Mouse (Mus musculus) stomach, embryonic 14.5 days (tissue): ENCODE results near the gene Accsl. TPM values are rescaled to one million over a fixed set of nuclear protein-coding genes. Genes with fewer than 3 reads are reported as not detected.
A peak's percentile ranks its signal among the peaks of the same experiment; 100 is the strongest.

ENCODE experiments used
- ATAC-seq: fragments of 200-750 bp; cut with Nextera tagmentation; 2 replicates; pipeline ENCODE4 v1.8.0; 2017; ENCODE audit warnings: low read depth, moderate TSS enrichment; ENCODE audit not compliant: insufficient number of reproducible peaks, insufficient read depth, low FRiP score
- H3K27ac ChIP-seq: fragments of 300-500 bp; sonication (generic); 2 replicates; pipeline ENCODE4 v1.5.1; 2014; ENCODE audit warnings: mild to moderate bottlenecking, low read length, moderate library complexity, mixed read lengths
- H3K27me3 ChIP-seq: fragments of 300-500 bp; sonication (generic); 2 replicates; pipeline ENCODE4 v1.6.1; 2014; ENCODE audit warnings: low read length, control low read depth, mixed read lengths; ENCODE audit not compliant: control insufficient read depth, insufficient read depth
- H3K36me3 ChIP-seq: fragments of 300-500 bp; sonication (generic); 2 replicates; pipeline ENCODE4 v1.6.1; 2014; ENCODE audit warnings: mild to moderate bottlenecking, control low read depth, low read length, moderate library complexity, mixed read lengths; ENCODE audit not compliant: control insufficient read depth, insufficient read depth
- H3K4me1 ChIP-seq: fragments of 300-500 bp; sonication (generic); 2 replicates; pipeline ENCODE4 v1.6.1; 2014; ENCODE audit warnings: low read length, control low read depth, mixed read lengths; ENCODE audit not compliant: control insufficient read depth, insufficient read depth
- H3K4me2 ChIP-seq: fragments of 300-500 bp; sonication (generic); replicated peaks from 2 replicates; pipeline ENCODE4 v1.6.1; 2014; ENCODE audit warnings: low read depth, low read length, control low read depth
- H3K4me3 ChIP-seq: fragments of 300-500 bp; sonication (generic); 2 replicates; pipeline ENCODE4 v1.5.1; 2014; ENCODE audit warnings: low read depth, low read length, control low read depth
- H3K9ac ChIP-seq: fragments of 300-500 bp; sonication (generic); replicated peaks from 2 replicates; pipeline ENCODE4 v1.6.1; 2014; ENCODE audit warnings: low read depth, mild to moderate bottlenecking, control low read depth, low read length, moderate library complexity, mixed read lengths
- H3K9me3 ChIP-seq: fragments of 300-500 bp; sonication (generic); 2 replicates; pipeline ENCODE4 v1.6.1; 2016; ENCODE audit warnings: low read depth, low read length, control low read depth; ENCODE audit not compliant: control insufficient read depth
- WGBS: fragments of 180-500 bp; shearing (Covaris S2); extraction: QIAGEN DNeasy Blood & Tissue Kit; methylation state at CpG from one replicate; pipeline ENCODE4 v1.1.7; 2014; 5-methylcytosine and 5-hydroxymethylcytosine counted together
- polyA plus RNA-seq: library from polyadenylated mRNA; unstranded; fragments of >200 nt; fragmentation: Nextera tagmentation; extraction: Ambion mirVana; gene quantifications from 2 replicates; pipeline ENCODE4 v1.2.1, GENCODE M21; 2014

Gene Accsl
- polyA plus RNA-seq, 1 experiment from 2014 or later = 0.51 TPM

DNA sequence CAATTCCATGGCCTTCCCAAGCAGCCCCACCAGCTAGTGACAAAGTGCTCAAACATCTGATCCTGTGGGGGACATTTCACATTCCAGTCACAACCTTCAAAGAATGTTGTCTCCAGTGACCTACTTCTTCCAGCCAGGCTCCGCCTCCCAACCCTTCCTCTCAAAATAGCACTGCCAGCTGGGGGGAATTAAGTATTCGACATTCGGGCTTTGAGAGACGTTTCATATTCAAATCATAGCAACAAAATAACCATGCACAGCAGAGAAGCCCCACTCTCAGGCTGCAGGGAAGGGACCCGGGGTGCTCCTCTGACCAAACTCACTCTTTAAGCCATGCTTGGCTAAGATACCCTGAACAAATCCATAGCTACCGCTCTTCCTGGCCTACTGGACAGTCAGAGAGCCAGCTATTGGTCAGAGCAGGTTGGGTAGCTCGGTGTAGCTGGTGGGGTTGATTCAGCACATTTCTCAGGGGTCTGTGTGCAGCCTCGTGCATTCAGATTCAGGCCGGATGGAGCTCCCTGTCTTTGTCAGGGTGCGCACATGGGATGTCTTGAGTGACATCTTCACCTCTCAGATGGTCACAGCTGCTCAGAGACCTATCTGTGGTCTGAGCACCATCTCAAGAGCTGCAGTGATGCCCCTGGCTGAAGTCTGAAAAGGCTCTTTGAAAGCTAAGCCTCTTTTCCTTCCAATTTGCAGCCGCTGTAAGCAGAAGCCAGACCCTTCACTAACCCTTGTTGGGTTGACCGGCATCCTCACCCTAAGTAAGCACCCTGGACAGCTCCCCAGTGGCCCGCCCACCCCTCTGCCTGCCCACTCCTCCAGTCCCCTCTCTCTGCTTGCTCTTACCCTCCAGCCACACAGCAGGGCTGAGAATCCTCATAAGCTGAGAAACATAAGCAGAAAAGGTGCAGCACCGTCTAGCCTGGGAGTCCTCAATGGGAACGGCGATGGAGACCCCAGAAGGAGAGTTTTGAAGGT lies 30.7 kb upstream of the Accsl start:
- Histone ChIP-seq H3K36me3 (no peaks in the 10 kb centered on the region), H3K9ac (no peak overlapping the region), H3K4me3 (no peak overlapping the region), H3K27me3 (no peaks in the 10 kb centered on the region), H3K4me2 (no peak overlapping the region), H3K9me3 (no peaks in the 10 kb centered on the region), H3K4me1 (no peaks in the 10 kb centered on the region), H3K27ac (no peak overlapping the region)
- 47% methylated on average over 16 of the region's 16 CpGs for WGBS
- ATAC-seq = no peak

DNA sequence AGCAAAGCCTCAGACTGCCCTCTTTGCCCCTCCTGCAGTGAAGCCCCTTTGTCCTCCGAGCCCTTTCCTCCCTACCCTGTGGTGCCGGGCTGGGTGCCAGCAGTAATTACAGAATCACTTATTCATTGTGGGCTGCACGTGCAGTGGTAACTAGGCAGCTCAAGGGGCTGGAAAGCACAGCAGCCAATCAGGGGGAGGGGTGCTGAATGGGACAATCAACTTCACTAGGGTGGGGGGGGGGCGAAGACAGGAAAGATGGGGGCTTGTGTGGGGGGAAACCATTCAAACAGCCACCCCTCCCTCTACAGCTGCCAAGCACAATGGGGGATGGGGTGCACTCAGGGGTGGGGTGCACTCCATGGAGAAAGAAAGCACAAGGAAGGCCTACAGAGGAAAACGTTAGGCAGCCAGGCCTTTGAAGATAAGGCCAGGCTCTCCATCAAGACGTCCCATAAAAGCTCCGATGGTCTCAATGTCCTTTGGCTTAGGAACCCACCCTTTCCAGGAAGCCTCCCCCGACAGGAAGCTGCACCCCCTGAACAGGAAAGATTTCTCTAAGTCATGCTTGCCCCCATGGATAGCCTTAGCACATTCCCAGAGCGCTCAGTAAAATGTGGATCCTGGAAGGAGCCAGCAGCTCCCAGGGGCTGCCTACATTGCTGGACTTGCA lies 22.8 kb upstream of the Accsl start:
- Histone ChIP-seq H3K27me3 (no peaks in the 10 kb centered on the region), H3K27ac (peak overlapping the region; percentile 58; the same call in 1 of the 2 replicates), H3K9me3 (no peaks in the 10 kb centered on the region), H3K36me3 (no peaks in the 10 kb centered on the region), H3K4me2 (no peak overlapping the region), H3K4me1 (peaks cover 18% of the 10 kb centered on the region; the same call in 1 of the 2 replicates), H3K4me3 (no peak overlapping the region), H3K9ac (no peak overlapping the region)
- peak; percentile 84; the same call in 1 of the 2 replicates for ATAC-seq
- WGBS = 24% methylated on average over 9 of the region's 9 CpGs

DNA sequence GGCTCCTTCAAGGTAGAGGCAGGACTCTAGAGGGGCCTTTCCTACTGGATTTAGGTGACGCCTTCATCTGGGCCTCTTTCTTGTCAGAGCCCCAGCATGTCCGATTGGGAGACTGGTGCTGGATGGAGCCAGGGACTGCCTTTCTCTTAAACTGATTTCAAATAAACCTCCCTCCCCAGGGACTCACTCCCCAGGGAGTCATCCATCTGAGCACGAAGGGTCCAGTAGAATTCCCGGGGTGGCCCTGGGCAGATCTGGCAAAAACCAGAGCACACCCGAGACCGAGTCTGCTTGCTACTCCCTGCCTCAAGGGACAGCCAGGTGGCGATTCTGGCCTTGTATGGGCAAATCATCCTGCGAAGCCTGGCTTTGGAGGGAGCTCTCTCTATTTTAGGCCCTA lies 21.2 kb upstream of the Accsl start:
- WGBS = 78% methylated on average over 8 of the region's 8 CpGs
- no peak overlapping the region for H3K4me2 ChIP-seq
- H3K9me3 ChIP-seq = no peaks in the 10 kb centered on the region
- H3K27me3 ChIP-seq = no peaks in the 10 kb centered on the region
- H3K9ac ChIP-seq = no peak overlapping the region
- no peak overlapping the region for H3K27ac ChIP-seq
- H3K36me3 ChIP-seq = no peaks in the 10 kb centered on the region
- H3K4me1 ChIP-seq = peaks cover 24% of the 10 kb centered on the region; the same call in 1 of the 2 replicates
- no peak overlapping the region for H3K4me3 ChIP-seq
- ATAC-seq = no peak

DNA sequence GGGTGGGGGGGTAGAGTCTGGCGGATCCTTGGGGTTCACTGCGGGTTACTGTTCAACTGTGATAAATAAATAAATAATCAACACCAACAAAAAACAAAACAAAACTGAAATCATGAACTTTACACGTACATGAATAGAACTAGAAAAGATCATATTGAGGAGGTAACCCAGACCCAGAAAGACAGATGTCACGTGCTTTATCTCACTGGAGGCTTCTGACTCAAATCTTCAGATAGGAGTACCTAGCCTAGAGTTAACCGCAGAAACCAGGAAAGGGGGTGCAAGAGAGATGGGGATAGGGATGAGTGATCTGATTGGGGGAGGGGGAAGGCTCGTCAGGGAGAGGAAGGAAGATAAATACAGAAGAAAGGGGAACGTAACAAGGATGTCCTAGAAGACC lies 20.1 kb upstream of the Accsl start:
- no peaks in the 10 kb centered on the region for H3K27me3 ChIP-seq
- WGBS = 82% methylated on average over 7 of the region's 7 CpGs
- H3K4me2 ChIP-seq = no peak overlapping the region
- H3K9ac ChIP-seq = no peak overlapping the region
- H3K27ac ChIP-seq = no peak overlapping the region
- no peak overlapping the region for H3K4me3 ChIP-seq
- ATAC-seq = no peak
- no peaks in the 10 kb centered on the region for H3K36me3 ChIP-seq
- H3K4me1 ChIP-seq = peaks cover 24% of the 10 kb centered on the region; the same call in 1 of the 2 replicates
- no peaks in the 10 kb centered on the region for H3K9me3 ChIP-seq

DNA sequence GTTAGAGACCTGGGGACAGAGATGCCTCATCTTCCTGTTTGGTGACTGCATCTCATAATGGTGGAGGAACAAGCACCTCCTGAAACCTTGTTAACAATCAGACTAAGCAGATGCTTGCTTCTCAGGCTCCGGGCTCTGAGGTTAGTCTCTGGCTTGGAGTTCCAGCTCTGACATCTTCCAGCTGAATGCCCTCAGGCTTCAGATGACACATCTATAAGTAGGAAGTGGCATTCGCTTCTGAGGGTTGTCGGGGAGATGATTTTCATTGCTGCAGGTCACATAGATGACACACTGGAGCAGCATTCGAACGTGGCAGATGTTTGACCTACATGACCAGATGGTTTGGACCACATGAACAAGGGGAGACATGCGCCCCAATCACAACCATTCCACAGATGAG lies 19.4 kb upstream of the Accsl start:
- Histone ChIP-seq H3K4me1 (peaks cover 24% of the 10 kb centered on the region; the same call in 1 of the 2 replicates), H3K27me3 (no peaks in the 10 kb centered on the region), H3K9ac (no peak overlapping the region), H3K36me3 (no peaks in the 10 kb centered on the region), H3K27ac (no peak overlapping the region), H3K4me2 (no peak overlapping the region), H3K9me3 (no peaks in the 10 kb centered on the region), H3K4me3 (no peak overlapping the region)
- no peak for ATAC-seq
- 75% methylated on average over 6 of the region's 6 CpGs for WGBS

DNA sequence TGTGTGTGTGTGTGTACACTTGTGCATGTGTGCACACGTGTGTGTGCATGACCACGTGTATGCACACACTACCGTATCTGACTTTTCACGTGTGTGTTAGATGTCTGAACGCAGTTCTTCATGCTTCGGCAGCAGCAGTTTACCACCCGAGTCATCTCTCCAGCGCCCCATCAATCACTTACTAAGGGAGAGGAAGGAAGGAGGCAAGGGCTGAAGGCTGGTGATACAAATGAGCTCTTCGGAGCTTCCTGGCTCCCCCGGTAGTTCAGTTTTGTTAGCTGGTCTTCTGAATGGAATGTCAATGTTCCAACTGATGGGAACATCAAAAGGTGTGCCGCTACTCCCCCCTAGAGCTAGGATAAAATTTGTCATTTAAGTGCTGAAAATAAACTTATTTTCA lies 18.3 kb upstream of the Accsl start:
- peak overlapping the region; percentile 89; the same call in 1 of the 2 replicates for H3K27ac ChIP-seq
- 45% methylated on average over 11 of the region's 11 CpGs for WGBS

DNA sequence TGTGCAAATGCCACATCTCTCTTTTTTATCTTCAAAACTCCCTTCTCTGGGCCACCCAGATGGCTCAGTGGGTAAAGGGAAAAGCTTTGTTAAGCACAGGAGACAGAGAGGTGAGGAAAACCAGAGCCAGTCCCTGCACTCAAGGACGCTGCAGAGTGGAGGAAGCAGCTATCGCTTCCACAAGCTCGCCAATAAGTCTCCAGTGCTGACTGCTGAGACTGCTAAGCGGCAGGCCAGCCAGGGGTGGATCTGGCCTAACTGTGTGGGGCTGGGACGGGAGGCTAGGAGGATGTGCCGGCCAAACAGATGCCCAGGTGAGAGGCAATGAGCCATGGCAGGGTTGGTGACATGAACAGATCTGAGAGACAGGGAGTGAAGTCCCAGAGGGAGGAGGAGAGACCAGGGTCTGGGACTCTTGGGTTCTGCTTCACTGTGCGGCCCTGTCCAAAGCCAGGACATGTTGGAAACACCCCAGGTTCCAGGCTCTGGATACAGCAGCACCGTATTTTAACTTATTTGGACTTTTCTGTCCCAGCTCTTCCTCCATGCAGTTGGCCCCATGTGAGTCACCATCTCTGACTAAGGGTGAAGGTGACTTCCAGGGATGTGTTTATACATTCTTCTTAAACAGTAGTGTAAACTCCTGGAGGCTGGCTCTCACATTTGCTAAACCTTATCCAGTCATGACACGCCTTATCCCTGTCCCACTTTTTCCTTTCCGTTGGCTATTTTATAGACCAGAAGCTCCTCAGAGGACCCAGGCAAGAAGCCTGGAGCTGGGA lies 17.2 kb upstream of the Accsl start:
- Histone ChIP-seq H3K4me2 (no peak overlapping the region; the same call in 1 of the 2 replicates), H3K4me1 (peaks cover 13% of the 10 kb centered on the region; the same call in 1 of the 2 replicates), H3K4me3 (no peak overlapping the region), H3K36me3 (no peaks in the 10 kb centered on the region), H3K27ac (peak overlapping the region; percentile 89), H3K27me3 (no peaks in the 10 kb centered on the region), H3K9me3 (no peaks in the 10 kb centered on the region), H3K9ac (no peak overlapping the region)
- ATAC-seq = peak; percentile 34; the same call in 1 of the 2 replicates
- WGBS = 30% methylated on average over 10 of the region's 10 CpGs

More for the DNA sequence above, 18.3 kb upstream of the Accsl start:
- H3K4me2 ChIP-seq = no peak overlapping the region
- no peak for ATAC-seq
- H3K9ac ChIP-seq = no peak overlapping the region
- no peaks in the 10 kb centered on the region for H3K27me3 ChIP-seq
- no peaks in the 10 kb centered on the region for H3K9me3 ChIP-seq
- H3K4me1 ChIP-seq = peaks cover 24% of the 10 kb centered on the region; the same call in 1 of the 2 replicates
- H3K4me3 ChIP-seq = no peak overlapping the region
- no peaks in the 10 kb centered on the region for H3K36me3 ChIP-seq

DNA sequence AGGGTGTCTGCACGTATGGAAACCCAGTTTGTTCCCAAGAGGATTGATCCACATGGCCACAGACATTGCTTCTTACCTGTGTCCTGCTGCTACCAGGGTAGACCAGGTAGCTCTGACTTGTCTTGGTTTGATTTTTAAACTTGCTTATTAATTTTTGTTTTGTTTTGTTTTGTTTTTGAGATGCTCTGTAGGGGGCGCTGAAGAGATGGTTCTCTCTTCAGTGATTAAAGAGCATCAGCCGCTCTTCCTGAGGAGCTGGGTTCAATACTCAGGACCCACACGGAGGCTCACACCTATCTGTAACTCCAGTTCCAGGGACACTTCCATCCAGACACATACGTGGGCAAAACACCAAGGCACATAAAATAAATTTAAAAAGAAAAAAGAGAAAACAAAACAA lies 14.1 kb upstream of the Accsl start:
- H3K36me3 ChIP-seq = no peaks in the 10 kb centered on the region
- no peak overlapping the region for H3K4me2 ChIP-seq
- peaks cover 10% of the 10 kb centered on the region; the same call in 1 of the 2 replicates for H3K4me1 ChIP-seq
- 64% methylated on average over 5 of the region's 5 CpGs for WGBS
- no peak for ATAC-seq
- no peak overlapping the region for H3K4me3 ChIP-seq
- no peak overlapping the region for H3K9ac ChIP-seq
- H3K9me3 ChIP-seq = no peaks in the 10 kb centered on the region
- no peak overlapping the region for H3K27ac ChIP-seq
- no peaks in the 10 kb centered on the region for H3K27me3 ChIP-seq
